Mouse (Mus musculus): Measurements from ENCODE around the gene Gpc6. TPM values are rescaled to one million over a fixed set of nuclear protein-coding genes. Genes with fewer than 3 reads are reported as not detected.

Gpc6 gene
- total RNA-seq, 2 experiments from 2014 or later, result 1.2 TPM; not detected in 1

GRCm38 (mm10) chr14:117923667-117924066 is 998.6 kb downstream of the Gpc6 start:
- ATAC-seq (replicated peaks; ENCODE audit: low FRiP score, low TSS enrichment, poor library complexity, severe bottlenecking), result no peak

GRCm38 (mm10) chr14:117930105-117930847 is 1005.2 kb downstream of the Gpc6 start:
- ATAC-seq (replicated peaks; ENCODE audit: low FRiP score, low TSS enrichment, poor library complexity, severe bottlenecking), result no peak

- no peak for ATAC-seq (replicated peaks; ENCODE audit: low FRiP score, low TSS enrichment, poor library complexity, severe bottlenecking)
Measured at GRCm38 (mm10) chr14:117930848-117931816, 1006.0 kb downstream of the Gpc6 start.

- ATAC-seq (replicated peaks; ENCODE audit: low FRiP score, low TSS enrichment, poor library complexity, severe bottlenecking), result no peak
Measured at GRCm38 (mm10) chr14:117932163-117932851, 1007.2 kb downstream of the Gpc6 start.

- no peak for ATAC-seq (replicated peaks; ENCODE audit: low FRiP score, low TSS enrichment, poor library complexity, severe bottlenecking)
Measured at GRCm38 (mm10) chr14:117938554-117938953, 1013.4 kb downstream of the Gpc6 start.

GRCm38 (mm10) chr14:117939471-117939870 is 1014.4 kb downstream of the Gpc6 start:
- no peak for ATAC-seq (replicated peaks; ENCODE audit: low FRiP score, low TSS enrichment, poor library complexity, severe bottlenecking)

GRCm38 (mm10) chr14:117945920-117946503 is 1020.9 kb downstream of the Gpc6 start:
- ATAC-seq (replicated peaks; ENCODE audit: low FRiP score, low TSS enrichment, poor library complexity, severe bottlenecking), result no peak

- no peak for ATAC-seq (replicated peaks; ENCODE audit: low FRiP score, low TSS enrichment, poor library complexity, severe bottlenecking)
Measured at GRCm38 (mm10) chr14:117951265-117951664, 1026.2 kb downstream of the Gpc6 start.

GRCm38 (mm10) chr14:117951686-117952085 is 1026.6 kb downstream of the Gpc6 start:
- no peak for ATAC-seq (replicated peaks; ENCODE audit: low FRiP score, low TSS enrichment, poor library complexity, severe bottlenecking)

GRCm38 (mm10) chr14:117956051-117956450 is 1030.9 kb downstream of the Gpc6 start:
- no peak for ATAC-seq (replicated peaks; ENCODE audit: low FRiP score, low TSS enrichment, poor library complexity, severe bottlenecking)

- ATAC-seq (replicated peaks; ENCODE audit: low FRiP score, low TSS enrichment, poor library complexity, severe bottlenecking), result no peak
Measured at GRCm38 (mm10) chr14:117958389-117958788, 1033.3 kb downstream of the Gpc6 start.

GRCm38 (mm10) chr14:117961267-117961666 is 1036.2 kb downstream of the Gpc6 start:
- ATAC-seq (replicated peaks; ENCODE audit: low FRiP score, low TSS enrichment, poor library complexity, severe bottlenecking), result no peak

- no peak for ATAC-seq (replicated peaks; ENCODE audit: low FRiP score, low TSS enrichment, poor library complexity, severe bottlenecking)
Measured at GRCm38 (mm10) chr14:117961844-117962243, 1036.7 kb downstream of the Gpc6 start.

- ATAC-seq (replicated peaks; ENCODE audit: low FRiP score, low TSS enrichment, poor library complexity, severe bottlenecking), result no peak
Measured at GRCm38 (mm10) chr14:117962453-117962852, 1037.3 kb downstream of the Gpc6 start.

- no peak for ATAC-seq (replicated peaks; ENCODE audit: low FRiP score, low TSS enrichment, poor library complexity, severe bottlenecking)
Measured at GRCm38 (mm10) chr14:117972576-117972975, 1047.5 kb downstream of the Gpc6 start.

GRCm38 (mm10) chr14:117981532-117981931 is 1056.4 kb downstream of the Gpc6 start:
- no peak for ATAC-seq (replicated peaks; ENCODE audit: low FRiP score, low TSS enrichment, poor library complexity, severe bottlenecking)

GRCm38 (mm10) chr14:117988444-117988843 is 1063.3 kb downstream of the Gpc6 start:
- ATAC-seq (replicated peaks; ENCODE audit: low FRiP score, low TSS enrichment, poor library complexity, severe bottlenecking), result no peak

- ATAC-seq (replicated peaks; ENCODE audit: low FRiP score, low TSS enrichment, poor library complexity, severe bottlenecking), result no peak
Measured at GRCm38 (mm10) chr14:117990203-117990602, 1065.1 kb downstream of the Gpc6 start.

- ATAC-seq (replicated peaks; ENCODE audit: low FRiP score, low TSS enrichment, poor library complexity, severe bottlenecking), result no peak
Measured at GRCm38 (mm10) chr14:117992600-117993256, 1067.6 kb downstream of the Gpc6 start.

Measured in megakaryocyte-erythroid progenitor cell, adult 5-6 weeks (primary cell).